Mouse (Mus musculus) embryonic facial prominence, embryonic 12.5 days (tissue): ENCODE measurements around the gene Usp49. TPM values are rescaled to one million over a fixed set of nuclear protein-coding genes. Genes with fewer than 3 reads are reported as not detected.
A peak's percentile ranks its signal among the peaks of the same experiment; 100 is the strongest.
"Not testable (repeated sequence)": the region's sequence is repeated elsewhere in the genome, so short reads cannot be mapped to it uniquely, and the experiment has no call there.

Experiments
- ATAC-seq: fragments of 200-750 bp; cut with Nextera tagmentation; 2 replicates; pipeline ENCODE4 v1.8.0; 2017; ENCODE audit not compliant: insufficient number of reproducible peaks, insufficient read depth, low FRiP score, low TSS enrichment
- H3K27ac ChIP-seq: fragments of 300-500 bp; sonication (generic); 2 replicates; pipeline ENCODE4 v1.5.1; 2016; ENCODE audit warnings: mild to moderate bottlenecking
- H3K27me3 ChIP-seq: fragments of 300-500 bp; sonication (generic); 2 replicates; pipeline ENCODE4 v1.6.1; 2016; ENCODE audit warnings: mild to moderate bottlenecking, moderate library complexity
- H3K36me3 ChIP-seq: fragments of 300-500 bp; sonication (generic); 2 replicates; pipeline ENCODE4 v1.6.1; 2016; ENCODE audit warnings: mild to moderate bottlenecking
- H3K4me1 ChIP-seq: fragments of 300-500 bp; sonication (generic); 2 replicates; pipeline ENCODE4 v1.6.1; 2016
- H3K4me2 ChIP-seq: fragments of 300-500 bp; sonication (generic); replicated peaks from 2 replicates; pipeline ENCODE4 v1.6.1; 2016; ENCODE audit warnings: mild to moderate bottlenecking, moderate library complexity
- H3K4me3 ChIP-seq: fragments of 300-500 bp; sonication (generic); 2 replicates; pipeline ENCODE4 v1.5.1; 2016; ENCODE audit warnings: mild to moderate bottlenecking
- H3K9ac ChIP-seq: fragments of 300-500 bp; sonication (generic); 2 replicates; pipeline ENCODE4 v1.6.1; 2016; ENCODE audit warnings: mild to moderate bottlenecking, moderate library complexity
- H3K9me3 ChIP-seq: fragments of 300-500 bp; sonication (generic); 2 replicates; pipeline ENCODE4 v1.6.1; 2016; ENCODE audit warnings: mild to moderate bottlenecking, moderate library complexity
- WGBS: fragments of 180-500 bp; shearing (Covaris S2); methylation state at CpG from one replicate; pipeline ENCODE4 v1.1.7; 2016; 5-methylcytosine and 5-hydroxymethylcytosine counted together
- polyA plus RNA-seq: library from polyadenylated mRNA; unstranded; fragments of >200 nt; fragmentation: Nextera tagmentation; extraction: Ambion mirVana; gene quantifications from 2 replicates; pipeline ENCODE4 v1.2.1, GENCODE M21; 2016

Gene Usp49
- polyA plus RNA-seq, 1 experiment from 2014 or later = 9.5 TPM

DNA sequence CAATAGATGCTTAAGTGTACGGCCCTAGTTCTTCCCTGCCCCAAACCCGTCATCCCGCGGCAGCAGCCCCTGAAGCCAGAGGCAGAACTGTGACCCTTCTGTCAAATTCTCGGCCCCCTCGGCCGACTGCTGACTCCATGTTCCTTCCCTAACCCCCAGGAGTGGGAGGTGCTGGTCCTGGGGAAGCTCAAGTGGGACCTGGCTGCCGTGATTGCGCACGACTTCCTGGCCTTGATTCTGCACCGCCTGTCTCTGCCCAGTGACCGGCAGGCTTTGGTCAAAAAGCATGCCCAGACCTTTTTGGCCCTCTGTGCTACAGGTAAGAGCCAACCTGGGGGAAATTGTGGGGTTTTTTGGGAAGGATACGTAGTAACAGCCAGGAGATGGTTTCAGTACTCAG is 33.2 kb upstream of the Usp49 start:
- peaks cover 45% of the 10 kb centered on the region for H3K36me3 ChIP-seq
- no peaks in the 10 kb centered on the region for H3K9me3 ChIP-seq
- H3K4me1 ChIP-seq = peaks cover 33% of the 10 kb centered on the region
- no peaks in the 10 kb centered on the region for H3K27me3 ChIP-seq
- peak overlapping the region; percentile 88 for H3K9ac ChIP-seq
- peak overlapping the region; percentile 93; the same call in 1 of the 2 replicates for H3K4me3 ChIP-seq
- 65% methylated on average over 13 of the region's 13 CpGs for WGBS
- peak overlapping the region; percentile 98 for H3K27ac ChIP-seq
- ATAC-seq = no peak
- H3K4me2 ChIP-seq = peak overlapping the region; percentile 80

DNA sequence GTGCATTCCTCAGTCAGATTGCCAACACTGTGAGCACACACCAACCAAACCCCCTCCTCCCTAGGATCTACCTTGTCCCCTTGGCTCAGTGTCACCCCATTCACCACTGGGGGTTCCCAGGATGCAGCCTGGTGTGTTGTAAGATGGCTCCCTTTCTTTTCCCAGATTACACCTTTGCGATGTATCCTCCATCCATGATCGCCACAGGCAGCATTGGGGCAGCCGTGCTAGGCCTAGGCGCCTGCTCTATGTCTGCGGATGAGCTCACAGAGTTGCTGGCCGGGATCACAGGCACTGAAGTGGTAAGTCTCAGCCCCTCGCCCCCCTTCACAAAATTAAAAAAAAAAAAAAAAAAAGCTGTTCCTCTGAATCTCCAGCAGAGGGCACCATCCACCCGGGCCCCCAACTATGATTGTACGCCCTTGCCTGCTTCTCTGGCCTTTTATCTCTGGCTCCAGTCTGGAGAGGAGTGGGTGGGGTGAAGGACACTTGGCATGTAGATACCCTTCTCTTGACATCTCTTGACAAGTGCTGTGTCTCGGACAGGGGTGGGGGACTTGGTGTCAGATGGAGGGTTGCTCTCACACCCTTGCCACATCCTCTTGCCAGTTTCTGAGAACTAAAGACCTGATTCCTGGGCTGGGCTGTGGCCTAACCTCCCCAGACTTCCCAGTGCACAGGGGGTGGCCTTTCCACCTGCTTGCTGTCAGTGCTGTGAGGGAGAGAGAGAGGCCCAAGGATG is 32.5 kb upstream of the Usp49 start:
- Histone ChIP-seq H3K4me1 (peaks cover 28% of the 10 kb centered on the region), H3K36me3 (peaks cover 51% of the 10 kb centered on the region), H3K27ac (peak overlapping the region; percentile 98), H3K9me3 (no peaks in the 10 kb centered on the region), H3K27me3 (no peaks in the 10 kb centered on the region), H3K4me2 (peak overlapping the region; percentile 80; the same call in 1 of the 2 replicates), H3K9ac (peak overlapping the region; percentile 88; the same call in 1 of the 2 replicates), H3K4me3 (no peak overlapping the region)
- no peak for ATAC-seq
- WGBS = 24% methylated on average over 10 of the region's 10 CpGs

DNA sequence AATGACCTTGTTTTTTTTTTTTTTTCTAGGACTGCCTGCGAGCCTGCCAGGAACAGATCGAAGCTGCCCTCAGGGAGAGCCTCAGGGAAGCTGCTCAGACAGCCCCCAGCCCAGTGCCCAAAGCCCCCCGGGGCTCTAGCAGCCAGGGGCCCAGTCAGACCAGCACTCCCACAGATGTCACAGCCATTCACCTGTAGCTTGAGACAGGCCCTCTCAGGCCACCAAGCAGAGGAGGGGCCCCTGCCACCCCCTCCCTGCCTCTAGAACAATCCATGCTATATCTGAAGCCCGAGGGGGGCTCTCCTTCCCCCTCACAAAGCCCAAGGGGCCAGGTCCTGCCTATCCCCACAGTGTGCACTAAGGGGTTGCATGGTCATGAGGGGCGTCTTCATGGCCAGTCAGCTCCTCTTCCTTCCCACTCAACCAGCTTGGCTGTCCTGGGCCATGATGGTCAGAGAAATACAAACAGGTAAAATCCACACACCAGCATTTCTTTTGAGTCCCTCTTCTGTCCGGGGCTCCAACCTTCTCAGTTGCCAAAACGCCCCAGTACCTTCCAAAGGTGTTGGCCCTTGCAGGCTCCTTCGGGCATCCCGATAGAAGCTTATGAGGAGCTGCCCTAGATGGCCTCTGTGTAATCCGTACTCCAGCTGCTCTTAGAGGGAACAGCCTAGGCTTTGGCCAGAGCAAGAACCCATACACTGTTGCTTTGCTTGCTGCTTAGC is 31.7 kb upstream of the Usp49 start:
- H3K4me3 ChIP-seq, ATAC-seq, H3K27ac ChIP-seq, H3K9ac ChIP-seq, H3K9me3 ChIP-seq, H3K4me2 ChIP-seq, H3K27me3 ChIP-seq: not testable (repeated sequence)
- H3K4me1 ChIP-seq = peaks cover 27% of the 10 kb centered on the region
- WGBS = 80% methylated on average over 10 of the region's 10 CpGs
- peaks cover 53% of the 10 kb centered on the region for H3K36me3 ChIP-seq

DNA sequence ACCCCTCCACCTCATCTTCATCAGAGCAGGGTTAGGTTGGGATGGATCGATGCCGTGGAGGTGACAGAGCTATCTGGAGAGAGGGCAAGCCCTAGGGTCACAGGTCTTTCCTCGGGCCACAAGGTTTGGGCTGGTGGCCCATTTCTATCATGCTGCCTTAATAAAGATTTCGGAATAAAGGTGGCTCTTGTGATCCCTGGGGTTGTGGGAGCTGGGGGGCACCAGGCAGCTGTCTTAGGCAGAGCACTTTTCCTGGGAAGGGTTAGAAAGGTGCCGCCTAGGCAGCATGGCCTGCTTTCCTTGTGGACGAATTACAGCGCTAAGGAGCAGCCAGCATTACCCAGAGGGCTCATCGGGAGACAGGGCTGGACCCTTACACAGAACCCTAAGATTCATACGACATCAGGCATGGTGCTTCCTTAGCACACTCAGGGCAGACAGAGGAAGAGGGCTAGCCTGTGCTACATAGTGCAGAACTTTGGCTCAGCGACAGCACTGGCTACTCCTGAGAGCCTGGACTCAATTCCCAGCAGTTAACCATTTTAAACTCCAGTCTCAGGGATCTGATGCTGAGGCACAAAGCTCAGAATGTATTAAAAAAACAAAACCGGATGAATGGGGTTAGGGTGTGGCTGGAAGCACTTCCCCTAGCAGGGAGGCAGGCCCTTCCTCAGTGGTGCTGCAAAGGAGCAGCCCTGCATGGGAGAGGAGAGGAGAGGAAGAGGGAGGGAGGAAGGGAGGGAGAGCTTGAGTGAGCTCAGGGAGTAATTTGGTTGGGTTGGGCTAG is 30.8 kb upstream of the Usp49 start:
- Histone ChIP-seq H3K4me1 (peaks cover 27% of the 10 kb centered on the region), H3K27me3 (no peaks in the 10 kb centered on the region), H3K4me2 (no peak overlapping the region), H3K4me3 (no peak overlapping the region), H3K9ac (no peak overlapping the region), H3K27ac (0 out of 2 replicates have a peak overlapping the region, but pooled peaks have one; percentile 36), H3K9me3 (no peaks in the 10 kb centered on the region), H3K36me3 (peaks cover 63% of the 10 kb centered on the region)
- WGBS = 74% methylated on average over 11 of the region's 11 CpGs
- no peak for ATAC-seq

DNA sequence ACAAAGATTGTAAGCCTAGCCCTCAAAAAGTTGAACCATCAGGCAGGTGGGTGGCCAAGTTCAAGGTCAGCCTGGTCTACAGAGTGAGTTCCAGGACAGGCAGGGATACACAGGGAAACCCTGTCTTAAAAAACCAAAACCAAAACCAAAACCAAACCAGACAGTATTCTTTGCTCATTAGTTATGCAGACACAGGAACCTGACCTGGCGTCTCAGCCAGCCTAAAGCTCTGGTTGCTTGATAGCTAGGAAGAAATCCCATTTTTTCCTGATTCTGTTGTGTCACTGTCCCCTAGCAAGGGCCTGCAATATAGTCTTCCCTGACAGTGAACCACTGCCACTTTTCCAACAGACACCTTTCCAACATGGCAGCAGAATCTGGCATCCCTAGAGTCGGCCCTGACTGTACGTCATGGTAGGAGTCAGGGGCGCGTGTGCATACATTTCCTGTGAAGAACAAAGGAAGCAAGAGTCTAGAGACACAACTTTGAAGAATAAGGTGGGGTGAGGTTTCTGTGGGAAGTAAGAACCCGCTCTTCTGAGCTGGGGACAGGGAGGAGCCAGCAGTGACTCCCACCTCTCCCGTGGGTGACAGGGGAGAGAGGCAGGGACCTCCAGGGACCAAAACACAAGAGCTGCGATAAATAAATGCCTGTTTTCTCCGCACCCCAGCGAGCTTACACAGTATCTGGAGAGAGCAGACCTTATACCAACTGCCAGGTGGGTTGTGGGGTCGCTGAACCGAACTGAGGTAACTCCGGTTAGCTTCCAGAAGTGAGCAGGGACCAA is 29.7 kb upstream of the Usp49 start:
- Histone ChIP-seq H3K9me3 (no peaks in the 10 kb centered on the region), H3K27me3 (no peaks in the 10 kb centered on the region), H3K9ac (no peak overlapping the region), H3K36me3 (peaks cover 74% of the 10 kb centered on the region), H3K4me1 (peaks cover 20% of the 10 kb centered on the region), H3K27ac (peak overlapping the region; percentile 17; the same call in 1 of the 2 replicates), H3K4me3 (no peak overlapping the region), H3K4me2 (no peak overlapping the region)
- 86% methylated on average over 13 of the region's 13 CpGs for WGBS
- no peak for ATAC-seq

DNA sequence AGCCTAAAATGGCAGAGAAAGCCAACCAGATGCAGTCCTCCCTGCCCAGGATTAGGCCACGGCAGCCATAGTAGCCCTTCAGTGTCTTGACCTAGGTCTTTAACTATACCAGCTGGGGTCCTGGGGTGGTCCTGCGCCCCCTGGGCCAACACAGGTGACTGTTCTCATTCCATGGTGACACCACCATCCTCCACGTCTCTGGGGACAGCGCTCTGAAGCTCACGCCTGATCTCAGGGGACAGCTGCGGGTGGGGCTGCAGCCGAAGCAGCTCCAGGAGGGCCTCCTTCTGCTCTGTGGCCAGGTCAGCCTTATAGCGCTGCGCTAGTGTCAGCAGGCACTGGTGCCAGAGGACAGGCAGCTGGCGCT is 29.1 kb upstream of the Usp49 start:
- Histone ChIP-seq H3K4me1 (peaks cover 17% of the 10 kb centered on the region), H3K27ac (0 out of 2 replicates have a peak overlapping the region, but pooled peaks have one; percentile 1), H3K4me3 (no peak overlapping the region), H3K4me2 (no peak overlapping the region), H3K36me3 (peaks cover 79% of the 10 kb centered on the region), H3K9me3 (no peaks in the 10 kb centered on the region), H3K9ac (no peak overlapping the region), H3K27me3 (no peaks in the 10 kb centered on the region)
- WGBS = 96% methylated on average over 10 of the region's 10 CpGs
- no peak for ATAC-seq

DNA sequence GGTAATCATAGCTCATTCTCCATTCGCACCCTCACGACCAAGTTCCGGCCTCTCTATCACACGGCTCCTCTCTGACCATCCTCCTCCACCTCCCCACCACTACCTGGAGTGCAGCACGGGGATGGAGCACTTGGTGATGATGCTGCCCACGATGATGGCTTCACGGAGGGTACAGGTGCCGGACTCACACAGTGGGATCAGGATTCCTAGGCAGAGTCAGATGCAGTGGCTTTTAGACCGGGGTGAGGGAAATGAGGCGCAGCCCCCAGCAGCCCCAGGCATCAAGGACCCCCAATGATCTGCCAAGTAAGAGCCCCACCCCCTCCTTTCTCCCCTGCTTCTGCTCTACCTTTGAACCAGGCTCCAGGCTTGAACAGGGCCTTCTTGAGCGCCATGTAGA is 28.2 kb upstream of the Usp49 start:
- Histone ChIP-seq H3K9ac (no peak overlapping the region), H3K9me3 (no peaks in the 10 kb centered on the region), H3K4me3 (no peak overlapping the region), H3K4me1 (peaks cover 7% of the 10 kb centered on the region), H3K27ac (0 out of 2 replicates have a peak overlapping the region, but pooled peaks have one; percentile 1), H3K36me3 (peaks cover 84% of the 10 kb centered on the region), H3K4me2 (no peak overlapping the region), H3K27me3 (no peaks in the 10 kb centered on the region)
- no peak for ATAC-seq
- 95% methylated on average over 11 of the region's 11 CpGs for WGBS

DNA sequence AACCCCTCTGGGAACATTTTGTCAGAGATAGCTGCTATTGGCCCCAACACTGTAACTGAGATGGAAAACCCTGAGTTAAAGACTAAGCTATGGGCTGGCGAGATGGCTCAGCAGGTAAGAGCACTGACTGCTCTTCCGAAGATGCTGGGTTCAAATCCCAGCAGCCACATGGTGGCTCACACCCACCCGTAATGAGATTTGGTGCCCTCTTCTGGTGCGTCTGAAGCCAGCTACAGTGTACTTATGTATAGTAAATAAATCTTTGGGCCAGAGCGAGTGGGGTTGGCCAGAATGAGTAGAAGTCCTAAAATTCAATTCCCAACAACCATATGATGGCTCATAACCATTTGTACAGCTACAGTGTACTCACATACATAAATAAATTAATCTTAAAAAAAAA is 24.3 kb upstream of the Usp49 start:
- Histone ChIP-seq H3K27ac (no peak overlapping the region), H3K9ac (no peak overlapping the region), H3K4me2 (no peak overlapping the region), H3K4me1 (peaks cover 11% of the 10 kb centered on the region), H3K4me3 (no peak overlapping the region), H3K27me3 (no peaks in the 10 kb centered on the region), H3K36me3 (peaks cover 58% of the 10 kb centered on the region), H3K9me3 (no peaks in the 10 kb centered on the region)
- no peak for ATAC-seq
- WGBS = 76% methylated on average over 5 of the region's 5 CpGs

DNA sequence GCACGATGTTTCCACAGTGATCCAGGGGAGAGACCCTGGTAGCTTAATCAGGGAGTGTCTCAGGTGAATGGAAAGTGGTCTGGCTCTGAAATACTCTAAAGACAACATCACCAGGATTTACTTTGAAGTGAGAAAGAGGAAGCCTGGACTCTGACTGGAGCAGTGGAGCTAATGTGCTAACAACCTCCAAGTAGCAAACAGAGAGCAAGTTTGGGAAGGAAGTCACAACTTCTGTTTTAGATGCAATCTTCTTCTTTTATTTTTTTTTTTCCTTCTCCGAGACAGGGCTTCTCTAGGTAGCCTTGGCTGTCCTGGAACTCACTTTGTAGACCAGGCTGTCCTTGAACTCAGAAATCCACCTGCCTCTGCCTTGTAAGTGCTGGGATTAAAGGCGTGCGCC is 21.3 kb upstream of the Usp49 start:
- Histone ChIP-seq H3K27ac (no peak overlapping the region), H3K4me2 (no peak overlapping the region), H3K9ac (no peak overlapping the region), H3K36me3 (peaks cover 41% of the 10 kb centered on the region), H3K4me3 (no peak overlapping the region), H3K27me3 (no peaks in the 10 kb centered on the region), H3K9me3 (no peaks in the 10 kb centered on the region), H3K4me1 (peaks cover 21% of the 10 kb centered on the region)
- 94% methylated on average over 4 of the region's 4 CpGs for WGBS
- ATAC-seq = no peak

DNA sequence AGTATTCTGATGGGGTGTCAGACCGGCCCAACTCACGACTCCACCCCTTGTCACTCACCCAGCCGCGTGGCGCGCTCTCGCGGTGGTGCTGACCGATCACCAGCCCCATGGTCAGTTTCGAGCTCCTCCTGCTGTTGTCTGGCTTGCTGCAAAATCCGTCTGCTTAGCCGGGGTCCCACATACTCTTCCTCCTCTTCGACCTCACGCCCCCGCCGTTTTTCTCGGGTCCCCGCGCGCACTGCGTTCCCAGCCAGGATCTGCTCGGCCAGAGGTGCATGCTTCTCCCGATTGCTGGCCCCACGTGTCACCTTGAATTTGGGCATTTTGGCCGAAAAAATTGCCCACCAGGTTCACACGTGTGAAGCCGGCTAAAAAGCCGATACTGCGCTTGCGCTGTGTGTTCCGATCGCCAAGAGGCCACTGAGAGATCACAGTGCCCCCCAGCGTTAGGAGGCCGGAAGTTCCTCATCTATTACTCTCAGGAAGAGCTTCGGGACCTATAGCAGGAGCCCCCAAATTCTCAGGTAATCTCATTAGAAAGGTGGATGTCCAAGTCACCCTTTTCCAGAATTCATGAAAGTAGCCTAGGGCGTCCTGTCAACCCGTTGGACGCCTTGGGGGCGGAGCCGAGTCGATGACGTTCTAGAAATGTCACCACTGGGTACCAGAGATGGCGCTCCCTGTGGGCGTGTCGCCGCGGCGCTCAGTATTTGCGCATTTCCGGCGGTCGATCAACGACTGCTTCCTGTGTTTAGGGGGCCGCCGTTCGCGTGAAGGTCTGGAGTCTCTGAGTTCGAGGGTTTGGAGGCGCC is 19.4 kb upstream of the Usp49 start, which contains the start of the genes Bysl, Med20 and Gm20517:
Gene Bysl, minus strand, starts transcription at position 644 of the 812 bp plus-strand sequence.
Gene Med20, plus strand, starts transcription at position 734 of the 812 bp plus-strand sequence.
Gene Gm20517, plus strand, starts transcription at position 741 of the 812 bp plus-strand sequence.
- Histone ChIP-seq H3K4me3 (peak within 1 kb of the TSS; percentile 78), H3K9me3 (no peaks in the 10 kb centered on the region), H3K9ac (peak within 1 kb of the TSS; percentile 74), H3K27me3 (no peaks in the 10 kb centered on the region), H3K27ac (peak within 1 kb of the TSS; percentile 55; the same call in 1 of the 2 replicates), H3K4me2 (peak within 1 kb of the TSS; percentile 65), H3K4me1 (peaks cover 21% of the 10 kb centered on the region), H3K36me3 (peaks cover 36% of the 10 kb centered on the region)
- WGBS = under 1% methylated on average over 59 of the region's 59 CpGs
- ATAC-seq = peak; percentile 90
